Mouse (Mus musculus) thymus, postnatal 14 days (tissue): ENCODE data around the gene Prn.

Experiments
- DNase-seq: peaks from one replicate; pipeline ENCODE4 v3.0.0; 2021

Gene Prn

GRCm38 (mm10) chr2:131950598-131951095 lies 40.9 kb downstream of the Prn start, which contains the start of gene Prnd:
Gene Prnd, plus strand, starts transcription at chr2:131950861.
- peak; percentile 25 for DNase-seq

GRCm38 (mm10) chr2:131952456-131952855 lies 42.7 kb downstream of the Prn start:
- no peak for DNase-seq

GRCm38 (mm10) chr2:131952961-131953538 lies 43.3 kb downstream of the Prn start:
- no peak for DNase-seq

GRCm38 (mm10) chr2:131953711-131954110 lies 44.0 kb downstream of the Prn start:
- no peak for DNase-seq

- DNase-seq: no peak
These were observed 45.1 kb downstream of the Prn start for GRCm38 (mm10) chr2:131954835-131955234.

GRCm38 (mm10) chr2:131955264-131955663 lies 45.5 kb downstream of the Prn start:
- peak; percentile 62 for DNase-seq

- no peak for DNase-seq
These were observed 46.8 kb downstream of the Prn start for GRCm38 (mm10) chr2:131956336-131957256.

- DNase-seq: no peak
These were observed 48.0 kb downstream of the Prn start for GRCm38 (mm10) chr2:131957731-131958222.

GRCm38 (mm10) chr2:131961671-131962070 lies 51.9 kb downstream of the Prn start:
- no peak for DNase-seq

- no peak for DNase-seq
These were observed 60.8 kb downstream of the Prn start for GRCm38 (mm10) chr2:131970597-131970996.

GRCm38 (mm10) chr2:131971098-131971497 lies 61.3 kb downstream of the Prn start:
- no peak for DNase-seq

- DNase-seq: peak; percentile 1
These were observed 66.9 kb downstream of the Prn start for GRCm38 (mm10) chr2:131976663-131977062.

GRCm38 (mm10) chr2:131980866-131981265 lies 71.1 kb downstream of the Prn start:
- DNase-seq: peak; percentile 1

- DNase-seq: peak; percentile 74
These were observed 72.9 kb downstream of the Prn start for GRCm38 (mm10) chr2:131982546-131983196.

- peak; percentile 1 for DNase-seq
These were observed 78.2 kb downstream of the Prn start for GRCm38 (mm10) chr2:131987950-131988349.

GRCm38 (mm10) chr2:131988550-131988949 lies 78.8 kb downstream of the Prn start:
- no peak for DNase-seq

GRCm38 (mm10) chr2:131992487-131992886 lies 82.7 kb downstream of the Prn start:
- DNase-seq: peak; percentile 25

- no peak for DNase-seq
These were observed 83.4 kb downstream of the Prn start for GRCm38 (mm10) chr2:131993151-131993550.

GRCm38 (mm10) chr2:131993563-131994088 lies 83.9 kb downstream of the Prn start:
- DNase-seq: no peak

- no peak for DNase-seq
These were observed 85.2 kb downstream of the Prn start for GRCm38 (mm10) chr2:131994971-131995370.

GRCm38 (mm10) chr2:131995742-131996141 lies 86.0 kb downstream of the Prn start:
- DNase-seq: no peak

GRCm38 (mm10) chr2:131996369-131996768 lies 86.6 kb downstream of the Prn start:
- no peak for DNase-seq

- no peak for DNase-seq
These were observed 87.6 kb downstream of the Prn start for GRCm38 (mm10) chr2:131997356-131997755.
